Comparison of ENCODE assay signal across 25 mouse cellular contexts in the genomic region with DNA sequence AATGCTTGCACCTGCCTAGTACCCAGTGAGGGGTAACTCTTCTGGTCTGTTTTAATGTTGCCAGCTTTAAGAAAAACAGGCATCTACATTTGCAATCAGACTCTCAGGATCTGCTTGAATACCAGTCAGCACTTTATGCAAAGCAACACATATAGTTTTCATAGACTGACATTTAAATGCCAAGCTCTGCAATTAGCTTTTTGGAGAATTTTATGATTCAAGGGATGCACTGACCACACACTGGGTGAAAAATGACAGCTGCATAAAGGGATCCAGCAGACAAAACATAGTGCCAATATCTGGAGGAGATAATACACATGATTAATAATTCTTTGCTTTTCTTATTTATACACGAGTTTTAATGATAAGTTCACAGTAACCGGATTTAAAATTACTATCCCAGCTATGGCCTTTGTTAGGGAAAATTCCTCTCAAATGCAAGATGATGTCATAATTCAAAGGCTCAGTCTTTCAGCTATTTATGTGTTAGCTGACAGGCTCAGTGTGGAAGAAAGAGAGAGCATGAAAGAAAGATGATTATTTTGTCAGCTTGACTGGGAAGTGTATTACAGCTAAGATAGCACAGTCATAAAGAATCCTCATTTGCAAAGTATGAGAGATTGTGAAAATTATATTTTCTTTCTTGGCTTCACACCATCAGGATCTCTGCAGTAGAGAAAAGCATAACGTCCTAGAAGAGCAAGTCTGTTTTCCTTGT.
DNase-seq lines count a peak whose midpoint lies in the region; ATAC-seq and TF ChIP-seq lines count a peak whose summit lies in the region.
"Had no signal": no experiment of that assay in that cellular context is flagged by ENCODE, and none has a peak within 500 bp of the region (broad histone marks: within the 10 kb centered on the region; RNA-seq: fewer than 3 reads in every experiment).

No protein-coding gene starts in this region.

- no peaks in the 10 kb centered on the region for H3K27me3 ChIP-seq in forebrain, embryonic 16.5 days (replicated peaks; ENCODE audit: control insufficient read depth, insufficient read depth, low read length)
- H3K27me3 ChIP-seq in embryonic facial prominence, embryonic 10.5 days (replicated peaks; ENCODE audit: low read depth, poor library complexity, severe bottlenecking) = no peaks in the 10 kb centered on the region
- H3K27me3 ChIP-seq: CH12.LX; embryonic facial prominence, embryonic 15.5 days; limb, embryonic 15.5 days; Patski had no signal

- no peak for TF ChIP-seq CTCF in left cerebral cortex, adult 2 months (IDR thresholded peaks at IDR 0.05)

- WGBS in forebrain, embryonic 16.5 days = 52% methylated on average over 3 of the region's 3 CpGs
- 79% methylated on average over 3 of the region's 3 CpGs for WGBS in embryonic facial prominence, embryonic 10.5 days

- no peak for DNase-seq in frontal cortex, postnatal 25 days (ENCODE audit: low spot score in 2 of 2)
- no peak for DNase-seq in left cerebral cortex, adult 2 months (ENCODE audit: extremely low spot score in 1 of 2, low spot score in 2 of 2)
- DNase-seq in left cerebral cortex, postnatal 36 days (ENCODE audit: low spot score in 2 of 2) = no peak
- peak; percentile 32 for DNase-seq in brain, adult 2 months (ENCODE audit: low read depth, low spot score)
- no peak for DNase-seq in adrenal gland, adult 8-10 months
- no peak for DNase-seq in embryonic facial prominence, embryonic 10.5 days (ENCODE audit: low spot score)
- DNase-seq: cerebellum, adult 9-10 months; gastrocnemius, adult 2 months; heart, postnatal 4 days; kidney, adult 9 months; kidney, postnatal 36 days; layer of hippocampus, postnatal 36 days; left cerebral cortex, postnatal 4 days; lung, embryonic 14.5 days; right cerebral cortex, postnatal 14 days had no signal

- peak; percentile 76 for ATAC-seq in frontal cortex, adult (ENCODE audit: low TSS enrichment)
- peak; percentile 84 for ATAC-seq in forebrain, embryonic 16.5 days
- ATAC-seq: intestine, embryonic 16.5 days; Patski had no signal

- H3K4me1 ChIP-seq in forebrain, embryonic 16.5 days (replicated peaks; ENCODE audit: control insufficient read depth, insufficient read depth, low read length) = no peaks in the 10 kb centered on the region
- no peaks in the 10 kb centered on the region for H3K4me1 ChIP-seq in embryonic facial prominence, embryonic 10.5 days
- H3K4me1 ChIP-seq: embryonic facial prominence, embryonic 15.5 days; heart, embryonic 10.5 days; limb, embryonic 15.5 days had no signal

- no peaks in the 10 kb centered on the region for H3K9me3 ChIP-seq in forebrain, embryonic 16.5 days (ENCODE audit: control insufficient read depth, low read length)
- H3K9me3 ChIP-seq in embryonic facial prominence, embryonic 10.5 days = no peaks in the 10 kb centered on the region
- H3K9me3 ChIP-seq: embryonic facial prominence, embryonic 15.5 days; G1E; heart, embryonic 10.5 days; limb, embryonic 15.5 days had no signal

- peak overlapping the region; percentile 22 for H3K27ac ChIP-seq in left cerebral cortex, adult 2 months
- no peak overlapping the region; the same call in 1 of the 2 replicates for H3K27ac ChIP-seq in forebrain, embryonic 16.5 days (ENCODE audit: low read length)
- no peak overlapping the region for H3K27ac ChIP-seq in embryonic facial prominence, embryonic 10.5 days (replicated peaks)
- H3K27ac ChIP-seq: embryonic facial prominence, embryonic 15.5 days; gastrocnemius, adult 2 months; heart, embryonic 10.5 days; limb, embryonic 15.5 days; liver, embryonic 14.5 days had no signal

- no peaks in the 10 kb centered on the region for H3K36me3 ChIP-seq in forebrain, embryonic 16.5 days (ENCODE audit: control insufficient read depth, insufficient read depth)
- H3K36me3 ChIP-seq in embryonic facial prominence, embryonic 10.5 days (replicated peaks) = no peaks in the 10 kb centered on the region
- H3K36me3 ChIP-seq: embryonic facial prominence, embryonic 15.5 days; G1E; heart, embryonic 10.5 days; limb, embryonic 15.5 days had no signal

- H3K4me2 ChIP-seq in forebrain, embryonic 16.5 days (ENCODE audit: low read length) = no peak overlapping the region
- H3K4me2 ChIP-seq: embryonic facial prominence, embryonic 15.5 days; limb, embryonic 15.5 days; lung, embryonic 14.5 days had no signal

- no peak overlapping the region for H3K9ac ChIP-seq in forebrain, embryonic 16.5 days (replicated peaks; ENCODE audit: low read depth, low read length)
- H3K9ac ChIP-seq: embryonic facial prominence, embryonic 15.5 days; limb, embryonic 15.5 days; liver, embryonic 14.5 days; lung, embryonic 14.5 days had no signal

- intact Hi-C loops in left cerebral cortex, adult 2 months (cut with DNase I) = no loop called here
- intact Hi-C loops in left cerebral cortex, postnatal 36 days (cut with DNase I) = no loop called here

- H3K4me3 ChIP-seq in left cerebral cortex, adult 2 months = no peak overlapping the region
- no peak overlapping the region for H3K4me3 ChIP-seq in forebrain, embryonic 16.5 days (replicated peaks; ENCODE audit: low read length)
- no peak overlapping the region for H3K4me3 ChIP-seq in embryonic facial prominence, embryonic 10.5 days
- H3K4me3 ChIP-seq: embryonic facial prominence, embryonic 15.5 days; gastrocnemius, adult 2 months; heart, embryonic 10.5 days; limb, embryonic 15.5 days had no signal
